Mouse (Mus musculus) heart, adult 2 months (tissue): ENCODE data around the gene Spocd1.

ENCODE experiments used
- CTCF ChIP-seq: fragments of 200-600 bp; IDR thresholded peaks from 2 replicates; pipeline ENCODE4 v1.8.1; 2022; ENCODE audit warnings: antibody characterized with exemption, mild to moderate bottlenecking, moderate library complexity
- EP300 ChIP-seq: fragments of 200-500 bp; IDR thresholded peaks from 2 replicates; pipeline ENCODE4 v1.6.1; 2011; ENCODE audit warnings: low read depth, low read length, control low read depth; ENCODE audit not compliant: insufficient read depth
- POLR2A ChIP-seq: fragments of 200-500 bp; IDR thresholded peaks from 2 replicates; pipeline ENCODE4 v1.6.1; 2011; ENCODE audit warnings: mild to moderate bottlenecking, low read depth, low read length, control low read depth; ENCODE audit not compliant: insufficient read depth

DNA sequence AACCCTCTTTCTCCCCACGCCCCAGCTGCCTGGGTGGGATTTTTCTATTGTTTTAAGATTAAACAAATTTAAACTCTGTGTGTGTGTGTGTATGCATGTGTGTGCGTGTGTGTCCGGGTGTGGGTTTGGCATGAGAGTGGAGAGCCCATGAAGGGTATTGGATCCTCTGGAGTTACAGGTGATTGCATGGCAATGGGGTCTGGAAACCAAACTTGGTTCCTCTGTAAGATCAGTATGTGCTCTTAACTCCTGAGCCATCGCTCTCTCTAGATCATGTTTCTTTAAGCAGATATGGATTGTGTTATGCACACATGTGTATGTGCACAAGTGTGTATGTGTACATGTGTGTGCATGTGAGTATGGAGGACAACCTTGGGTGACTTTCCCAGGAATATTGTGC, 14.4 kb upstream of the Spocd1 start:
- no peak for TF ChIP-seq POLR2A
- no peak for TF ChIP-seq CTCF
- TF ChIP-seq EP300, result no peak
